Mouse (Mus musculus) ZHBTc4 (cell line): ENCODE results near the gene Gm973.
A peak's percentile ranks its signal among the peaks of the same experiment; 100 is the strongest.

Source experiments
- DNase-seq: peaks from one replicate; pipeline ENCODE4 v3.0.0-alpha.2; 2011; ENCODE audit warnings: low read depth, low spot score

The Gm973 gene

GRCm38 (mm10) chr1:59684819-59685755 is 169.0 kb downstream of the Gm973 start, which contains the start of gene Nop58:
Nop58 (plus strand) TSS chr1:59684971.
- DNase-seq: peak; percentile 97
